Mouse (Mus musculus): ENCODE data around the gene Tmem179. TPM values are rescaled to one million over a fixed set of nuclear protein-coding genes. Genes with fewer than 3 reads are reported as not detected.

Gene Tmem179
- total RNA-seq, 2 experiments from 2014 or later, result 0.10 TPM; not detected in 1

DNA sequence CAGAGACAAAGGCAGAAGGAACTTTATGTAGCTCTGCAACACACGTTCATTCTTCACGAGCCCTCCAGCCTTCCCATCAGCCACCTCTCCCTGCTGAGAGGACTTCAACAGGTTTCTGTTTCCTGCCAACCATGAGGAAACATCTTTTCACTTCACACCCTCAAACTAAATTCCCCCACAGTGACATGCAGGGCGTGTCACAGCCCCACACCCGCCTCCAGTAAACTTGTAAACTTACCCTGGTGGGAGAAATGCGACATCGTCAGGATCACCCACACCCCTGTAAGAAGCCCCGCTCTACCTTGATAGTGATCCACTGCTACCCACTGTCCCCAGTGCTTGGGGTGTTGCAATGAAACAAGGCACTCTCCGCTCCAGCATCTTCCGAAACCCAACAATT lies 21.8 kb upstream of the Tmem179 start:
- DNase-seq, result no peak

DNA sequence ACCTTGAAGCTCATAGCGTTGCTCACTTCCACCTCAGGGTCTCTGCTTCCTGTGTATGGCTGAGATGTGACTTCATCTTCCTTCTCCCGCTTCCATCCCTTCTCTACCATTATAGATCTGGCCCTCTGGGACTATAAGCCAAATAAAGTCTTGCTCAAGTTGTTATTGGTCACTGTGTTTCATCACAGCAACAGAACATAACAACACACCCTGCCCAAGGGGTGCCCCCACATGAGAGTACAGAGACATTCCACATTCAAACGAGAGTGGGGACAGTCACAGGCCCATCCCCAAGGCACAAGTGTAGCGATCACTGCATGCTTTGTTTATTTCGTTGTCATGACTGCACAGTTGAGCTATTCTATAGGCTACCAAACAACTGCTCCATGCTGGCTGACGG lies 20.7 kb upstream of the Tmem179 start:
- no peak for DNase-seq

DNA sequence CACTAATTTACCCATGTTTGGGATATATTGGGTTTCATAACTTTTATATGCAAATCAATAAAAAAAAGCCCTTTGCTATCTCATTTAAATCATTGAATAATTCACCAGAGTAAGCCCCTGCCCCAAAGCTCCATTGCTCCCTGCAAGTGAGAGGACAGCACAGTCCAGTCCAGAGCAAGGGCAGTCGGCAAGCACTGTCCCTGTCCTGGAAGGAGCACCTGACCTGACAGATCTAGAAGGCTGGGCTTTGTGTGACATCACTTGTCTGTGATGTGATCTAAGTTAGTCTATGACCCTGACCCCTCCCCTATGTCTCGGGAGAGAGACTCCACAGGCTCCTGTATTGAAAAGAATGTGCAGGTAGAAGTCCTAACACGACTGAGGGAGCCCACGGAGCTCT lies 17.2 kb upstream of the Tmem179 start:
- no peak for DNase-seq

DNA sequence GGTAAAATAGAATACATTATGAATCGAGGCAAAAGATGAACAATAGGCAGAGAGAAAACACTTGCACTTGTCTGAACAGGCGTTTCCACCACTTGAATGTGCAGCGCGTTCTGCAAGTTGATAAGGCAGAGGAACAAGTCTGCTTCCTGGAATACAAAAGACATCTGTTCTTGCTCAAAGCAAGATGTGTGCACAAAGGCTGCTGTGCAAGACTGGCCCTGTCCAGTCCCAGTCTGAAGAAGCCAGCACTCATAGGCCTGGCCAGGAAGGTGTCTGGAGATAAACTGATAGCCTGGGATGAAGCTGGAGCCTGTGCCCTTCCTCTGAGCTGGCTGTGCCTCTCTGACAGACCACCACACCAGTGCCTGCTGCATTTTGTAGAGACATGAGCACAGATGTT lies 1.6 kb upstream of the Tmem179 start:
- peak in 1 of 2 experiments; percentile 45 for DNase-seq

DNA sequence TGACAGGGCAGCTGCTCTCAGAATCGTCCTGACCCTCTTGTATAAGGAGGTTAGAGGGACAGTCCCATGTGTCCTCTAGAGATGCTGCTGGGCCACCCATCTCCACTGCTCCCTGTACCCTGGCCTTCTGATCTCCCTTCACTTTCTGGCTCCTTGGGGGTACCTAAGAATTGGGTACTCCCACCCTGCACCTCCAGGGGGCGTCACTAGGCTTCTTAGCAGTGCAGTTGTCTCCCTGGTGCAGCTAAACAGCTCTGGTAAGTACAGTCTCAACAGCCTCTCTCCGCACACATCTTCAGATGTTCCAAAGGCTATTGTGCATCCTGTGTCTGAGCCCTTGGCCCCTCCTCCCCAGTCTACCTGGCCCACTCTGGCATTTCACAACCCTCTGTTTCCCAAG lies 1.6 kb downstream of the Tmem179 start:
- no peak for DNase-seq

DNA sequence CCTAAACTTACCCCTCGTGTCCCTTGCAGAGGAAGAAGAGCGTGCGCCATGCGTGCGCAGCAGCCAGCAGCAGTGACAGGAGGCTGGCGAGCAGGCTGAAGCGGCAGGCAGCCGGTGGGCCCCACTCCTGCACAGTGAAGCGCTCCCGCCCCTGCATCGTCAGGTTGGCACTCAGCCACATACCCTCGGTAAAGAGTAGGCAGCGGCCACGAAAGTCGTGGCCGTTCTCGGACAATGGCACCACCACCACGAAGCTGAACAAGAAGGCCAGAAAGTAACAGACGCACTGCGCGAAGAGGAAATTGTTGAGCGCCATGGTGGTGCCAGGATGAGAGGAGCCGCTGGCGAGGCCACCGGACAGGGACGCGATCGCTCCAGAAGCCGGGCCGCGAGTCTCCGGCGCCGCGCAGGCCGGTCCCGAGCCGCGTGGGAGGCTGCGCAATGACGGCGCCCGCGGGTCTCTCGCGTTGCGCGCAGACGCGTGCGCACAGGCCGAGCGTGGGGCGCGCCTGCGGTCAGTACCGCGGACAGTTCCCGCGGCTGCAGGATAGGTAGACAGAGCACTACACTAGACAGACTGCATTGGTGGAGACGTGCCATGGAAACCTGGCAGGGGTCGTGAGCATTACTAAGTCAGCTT lies 5.7 kb downstream of the Tmem179 start:
- no peak for DNase-seq

DNA sequence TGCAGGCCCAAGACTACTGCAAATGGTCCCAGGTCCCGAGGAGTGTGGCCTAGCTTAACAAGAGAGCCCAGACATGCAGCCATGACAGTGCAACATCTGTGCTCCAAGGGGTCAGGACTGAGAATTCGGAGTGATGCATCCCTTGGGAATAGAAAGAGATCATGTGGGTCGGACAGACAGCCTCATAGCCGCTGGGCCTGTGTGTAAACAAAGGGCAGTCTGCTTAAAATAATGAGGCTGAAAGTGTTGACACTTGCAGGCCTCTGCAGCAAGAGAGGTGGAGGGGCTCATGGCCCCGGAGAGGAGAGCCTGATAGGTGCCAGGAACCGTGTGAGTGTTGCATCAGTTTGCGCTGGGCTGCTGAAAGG lies 6.2 kb downstream of the Tmem179 start:
- DNase-seq, result no peak

DNA sequence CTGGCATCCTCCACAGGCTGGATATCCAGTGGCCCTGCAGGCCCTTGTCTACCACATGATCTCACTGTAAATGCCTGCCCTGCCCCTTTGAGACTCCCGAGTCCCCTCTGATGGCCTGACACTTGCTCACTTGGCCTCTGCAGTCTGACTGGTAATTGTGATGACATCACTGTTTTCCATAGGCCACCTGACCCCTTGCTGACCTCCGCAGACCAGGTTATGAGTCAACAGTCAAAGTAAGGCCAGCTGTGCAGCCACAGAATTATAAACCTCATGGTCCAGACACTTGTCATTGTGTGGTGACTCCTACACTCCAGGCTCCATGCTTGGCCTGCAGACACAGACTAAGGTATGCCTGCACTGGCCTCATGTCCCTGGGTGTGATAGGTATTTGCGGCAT lies 8.6 kb downstream of the Tmem179 start:
- DNase-seq, result no peak

DNA sequence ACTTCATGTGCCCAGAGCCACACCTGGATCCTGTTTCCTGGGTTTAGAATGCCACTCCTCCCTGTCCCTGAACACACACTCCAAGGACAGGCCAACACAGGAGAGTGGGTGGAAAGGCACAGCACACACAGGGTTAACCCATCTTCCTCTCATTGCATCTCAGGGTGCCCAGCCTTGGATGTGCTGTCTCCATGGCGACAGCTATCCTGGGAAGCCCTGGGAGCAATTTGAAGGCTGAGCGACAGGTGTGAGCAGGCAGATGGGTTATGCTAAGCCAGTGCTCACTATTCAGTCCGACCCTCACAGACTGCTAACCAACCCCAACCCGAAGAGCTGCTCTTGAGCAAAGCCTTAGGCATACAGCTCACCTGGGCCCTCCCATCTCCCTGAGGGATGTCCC lies 9.3 kb downstream of the Tmem179 start:
- DNase-seq, result no peak

DNA sequence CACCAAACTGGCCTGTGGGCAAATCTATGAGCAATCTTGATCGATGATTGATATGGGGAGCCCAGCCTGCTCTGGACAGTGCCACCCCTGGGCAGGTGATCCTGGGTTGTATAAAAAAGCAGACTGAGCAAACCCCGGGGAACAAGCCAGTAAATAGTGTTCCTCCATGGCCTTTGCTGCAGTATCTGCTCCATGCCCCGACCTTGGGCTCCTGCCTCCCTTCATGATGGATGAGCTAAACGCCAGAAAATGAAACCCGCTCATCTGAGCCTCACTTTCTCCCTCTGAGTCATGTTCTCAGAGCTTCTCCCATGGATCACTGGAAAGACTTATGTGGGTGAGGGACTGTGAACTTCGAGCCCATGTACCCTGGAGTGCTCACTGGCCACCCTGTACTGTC lies 10.3 kb downstream of the Tmem179 start:
- no peak for DNase-seq

DNA sequence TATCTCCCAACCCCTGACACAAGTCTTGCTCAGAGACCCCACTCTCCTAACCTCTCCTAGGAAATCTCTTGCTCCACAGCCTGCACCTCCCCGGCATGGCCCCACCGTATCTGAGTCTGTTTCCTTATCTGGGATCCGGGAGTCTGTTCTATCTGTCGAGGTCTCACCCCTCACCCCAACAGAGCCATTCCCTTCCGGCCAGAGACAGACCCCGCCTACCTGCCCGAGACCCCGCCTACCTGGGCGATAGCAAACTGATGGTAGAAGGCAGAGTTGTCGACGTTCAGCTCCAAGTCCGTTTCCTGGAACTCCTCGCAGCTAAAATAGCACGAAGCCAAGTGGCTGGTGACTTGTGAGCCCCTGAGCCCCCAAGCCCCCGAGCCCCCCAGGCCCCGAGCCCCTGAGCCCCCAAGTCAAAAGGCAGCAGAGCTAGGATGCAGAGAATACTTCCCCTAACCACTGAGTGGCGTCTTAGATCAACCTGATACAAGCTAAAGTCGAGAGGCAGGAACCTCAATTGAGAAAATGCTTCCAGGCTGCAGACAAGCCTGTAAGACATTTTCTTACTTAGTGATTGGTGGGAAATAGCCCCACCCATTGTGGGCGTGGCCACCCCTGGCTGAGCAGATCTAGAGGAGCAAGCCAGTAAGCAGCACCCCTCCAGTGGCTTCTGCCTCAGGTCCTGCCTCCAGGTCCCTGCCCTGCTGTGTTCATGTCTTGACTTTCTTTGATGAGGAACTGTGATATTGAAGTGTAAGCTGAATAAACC lies 13.4 kb downstream of the Tmem179 start:
- no peak for DNase-seq

DNA sequence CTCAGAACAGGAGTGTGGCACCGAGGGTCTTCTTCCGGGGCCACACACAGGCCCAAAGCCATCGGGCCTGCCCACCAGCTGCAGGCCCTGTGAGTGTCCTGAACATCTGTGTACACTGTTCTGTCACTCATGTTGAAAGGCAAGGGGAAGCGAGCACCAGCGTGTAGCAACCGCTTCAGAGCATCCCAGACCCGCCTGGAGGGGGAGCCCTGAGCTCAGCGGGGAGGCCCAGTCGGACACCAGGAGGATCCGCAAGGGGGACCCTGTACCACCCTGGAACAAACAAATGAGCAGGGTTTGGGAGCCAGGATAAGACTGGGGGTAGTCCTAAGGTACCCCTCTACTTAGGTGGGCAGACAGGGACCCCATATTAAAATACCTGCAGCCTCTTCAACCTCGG lies 17.9 kb downstream of the Tmem179 start:
- no peak for DNase-seq

DNA sequence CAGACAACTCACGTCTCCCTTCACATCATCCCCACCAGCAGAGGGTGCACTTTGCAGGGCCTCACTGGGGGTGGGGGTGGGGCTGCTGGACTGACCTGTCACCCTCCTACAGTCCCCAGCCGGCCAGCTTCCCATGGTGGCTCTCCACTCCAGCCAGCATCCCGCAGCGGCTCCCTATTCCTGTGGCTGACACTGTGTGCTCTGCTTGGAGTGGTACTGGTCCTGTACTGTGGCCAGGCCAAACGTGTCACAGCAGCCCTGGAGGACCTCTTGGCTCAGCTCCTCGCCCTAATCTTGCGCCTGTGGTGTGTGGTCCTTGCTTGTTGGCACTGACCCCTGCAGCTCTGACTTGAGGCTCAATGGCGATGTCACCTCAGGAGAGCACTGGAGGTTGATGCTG lies 18.8 kb downstream of the Tmem179 start:
- peak; percentile 23 to 33 for DNase-seq

DNA sequence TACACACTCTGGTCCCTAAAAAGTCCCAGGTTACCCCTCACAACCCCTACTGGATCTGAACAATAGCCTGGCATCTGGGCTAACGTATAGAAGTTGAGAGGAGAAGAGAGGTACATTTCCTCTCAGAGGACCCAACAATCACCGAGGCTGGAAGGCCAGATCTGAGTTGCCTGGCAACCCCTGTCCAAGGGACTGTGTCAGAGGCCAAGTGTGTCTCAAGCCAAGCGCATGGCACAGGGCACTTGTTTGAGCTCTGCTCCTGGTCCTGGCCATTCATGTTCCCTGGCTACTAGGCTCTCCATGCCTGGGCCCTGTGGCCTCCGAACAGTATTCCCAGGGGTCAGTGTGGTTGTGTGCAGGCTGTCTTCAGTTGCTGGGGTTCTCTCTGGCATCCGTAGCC lies 20.4 kb downstream of the Tmem179 start:
- DNase-seq, result peak in 1 of 2 experiments; percentile 38

DNA sequence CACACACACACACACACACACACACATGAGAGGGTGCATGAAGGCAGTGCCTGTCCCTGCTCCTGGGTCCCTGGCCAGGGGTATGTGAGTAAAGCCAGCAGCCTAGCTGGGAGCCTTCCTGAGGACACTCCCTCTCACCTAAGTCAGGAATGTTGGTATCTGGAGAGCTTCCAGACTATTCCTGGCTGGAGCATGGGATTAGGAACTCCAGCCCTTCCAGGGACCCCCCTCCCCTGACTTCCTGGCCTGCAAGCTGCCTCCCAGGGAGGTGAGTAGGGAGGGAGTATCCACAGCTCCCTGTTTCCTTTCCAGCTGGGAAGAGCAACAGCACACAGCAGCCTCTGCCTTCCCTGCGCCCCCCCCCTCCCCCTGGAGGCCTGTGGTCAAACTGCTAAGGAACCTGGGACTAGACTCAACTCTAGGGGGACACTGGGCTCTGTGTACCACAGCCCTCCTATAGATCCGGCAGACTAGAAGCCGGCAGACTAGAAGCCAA lies 26.1 kb downstream of the Tmem179 start:
- peak; percentile 84 to 92 for DNase-seq

DNA sequence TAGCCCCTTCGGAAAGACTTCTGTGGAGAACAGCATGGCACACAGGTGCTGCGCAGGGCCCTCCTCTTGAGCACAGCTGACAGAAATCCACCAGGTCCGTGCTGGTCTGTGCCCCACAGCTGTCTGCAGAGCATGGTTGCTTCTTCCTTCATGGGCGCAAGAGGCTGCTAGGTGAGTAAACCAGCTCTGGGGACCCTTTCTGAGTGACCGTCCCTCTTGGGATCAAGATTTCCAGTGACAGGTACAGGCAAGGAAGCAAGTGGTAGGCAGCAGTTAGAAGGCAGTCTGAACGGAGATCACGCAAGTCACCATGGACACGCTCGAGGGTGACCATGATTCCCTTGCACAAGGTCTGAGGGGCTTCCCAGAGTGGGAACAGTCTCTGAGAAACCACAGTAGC lies 27.0 kb downstream of the Tmem179 start:
- peak in 1 of 2 experiments; percentile 37 for DNase-seq

DNA sequence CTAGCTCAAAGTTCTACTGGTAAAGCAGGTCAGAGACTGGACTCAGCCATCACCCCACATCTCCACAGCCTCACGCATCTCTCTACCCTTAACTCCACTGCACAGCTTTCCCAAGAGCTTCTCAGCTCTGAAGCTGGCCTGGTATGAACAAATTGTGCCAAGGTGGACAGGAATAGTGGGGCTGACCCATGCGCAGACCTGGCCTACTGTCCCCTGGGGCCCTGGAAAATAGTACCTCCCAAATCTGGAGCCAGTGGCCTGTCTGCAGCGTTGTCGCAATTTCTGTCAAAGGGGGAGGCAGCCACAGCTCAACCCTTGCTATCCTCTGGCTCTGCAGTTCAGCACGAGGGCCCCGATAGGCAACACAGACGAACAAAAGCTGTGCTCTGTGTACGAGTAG lies 27.4 kb downstream of the Tmem179 start, which contains the start of gene A530016L24Rik:
A530016L24Rik (plus strand) TSS at position 315 of the 400 bp plus-strand sequence.
- peak; percentile 58 to 73 for DNase-seq

DNA sequence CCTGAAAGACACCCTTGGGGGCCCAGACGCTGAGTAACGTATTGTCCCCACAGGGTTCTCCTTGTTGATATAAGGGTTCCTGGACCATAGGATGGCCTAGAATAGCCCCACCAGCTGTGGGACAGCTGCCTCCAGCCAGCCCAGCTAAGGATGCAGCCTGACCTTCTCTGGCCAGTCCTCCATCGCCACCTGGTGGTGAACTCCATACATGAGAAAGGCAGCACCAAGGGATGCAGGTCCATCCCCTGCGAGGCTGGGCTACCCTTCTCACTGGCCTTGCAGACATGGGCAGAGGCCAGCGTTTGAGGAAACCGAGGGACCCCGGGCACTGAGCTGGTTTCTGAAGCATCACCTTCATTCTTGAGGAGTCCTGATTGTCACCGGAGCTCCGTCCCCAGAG lies 42.8 kb downstream of the Tmem179 start:
- DNase-seq, result peak; percentile 87 to 95

DNA sequence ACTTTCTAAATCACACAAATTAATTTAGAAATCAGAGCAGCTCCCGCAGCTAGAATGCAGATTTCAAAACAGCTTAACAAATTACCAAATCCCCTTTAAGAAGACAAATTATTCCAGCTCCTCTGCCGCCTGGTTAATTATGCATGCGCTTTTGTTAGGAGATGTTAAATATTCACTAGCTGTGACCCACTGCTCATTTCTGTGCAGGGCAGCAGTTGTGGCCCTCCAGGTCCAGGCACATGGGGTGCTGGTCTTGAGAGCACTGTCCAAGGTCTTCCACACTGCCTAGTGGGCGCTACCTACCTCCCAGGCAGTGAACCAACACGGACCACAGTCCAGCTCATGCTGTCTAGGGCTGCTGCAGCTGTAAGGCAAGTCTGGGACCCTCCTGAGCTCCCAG lies 46.3 kb downstream of the Tmem179 start:
- DNase-seq, result no peak

DNA sequence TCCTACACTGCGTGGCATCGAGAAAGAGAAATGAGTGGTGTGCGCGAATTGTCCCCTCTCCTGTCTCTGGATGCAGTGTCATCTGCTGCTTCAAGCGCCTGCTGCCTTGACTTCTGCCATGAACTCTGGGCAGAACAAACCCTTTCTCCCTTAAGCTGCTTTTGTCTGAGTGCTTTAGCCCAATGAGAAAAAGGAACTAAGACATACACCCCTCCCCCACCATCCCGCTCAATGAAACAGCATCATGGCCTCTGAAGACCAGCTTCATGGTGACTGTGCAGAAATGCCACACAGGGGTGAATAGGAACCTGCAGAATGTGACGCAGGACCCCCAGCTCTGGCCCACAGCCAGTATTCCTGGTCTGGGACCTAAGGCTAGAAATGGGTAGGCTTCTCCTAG lies 47.2 kb downstream of the Tmem179 start:
- DNase-seq, result no peak

DNA sequence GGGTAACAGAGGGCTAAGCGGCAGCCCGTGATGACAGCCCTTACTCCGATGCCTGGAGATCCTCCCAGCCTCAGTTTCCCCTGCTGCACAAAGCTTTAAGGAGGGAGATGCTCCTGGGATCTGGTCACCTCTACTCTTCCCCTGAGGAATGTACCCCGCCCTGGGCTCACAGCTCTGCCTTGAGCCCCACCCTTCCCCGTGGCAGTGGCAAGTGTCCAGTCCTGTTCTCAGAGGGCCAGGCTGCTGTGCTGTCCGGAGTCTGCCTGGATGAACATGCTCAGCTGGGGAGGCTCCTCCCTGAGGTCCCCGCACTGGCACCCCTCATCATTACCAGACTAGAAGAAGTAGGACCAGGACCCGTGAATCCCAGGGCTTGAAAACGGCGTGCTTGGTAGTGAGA lies 49.2 kb downstream of the Tmem179 start:
- DNase-seq, result peak in 1 of 2 experiments; percentile 47

DNA sequence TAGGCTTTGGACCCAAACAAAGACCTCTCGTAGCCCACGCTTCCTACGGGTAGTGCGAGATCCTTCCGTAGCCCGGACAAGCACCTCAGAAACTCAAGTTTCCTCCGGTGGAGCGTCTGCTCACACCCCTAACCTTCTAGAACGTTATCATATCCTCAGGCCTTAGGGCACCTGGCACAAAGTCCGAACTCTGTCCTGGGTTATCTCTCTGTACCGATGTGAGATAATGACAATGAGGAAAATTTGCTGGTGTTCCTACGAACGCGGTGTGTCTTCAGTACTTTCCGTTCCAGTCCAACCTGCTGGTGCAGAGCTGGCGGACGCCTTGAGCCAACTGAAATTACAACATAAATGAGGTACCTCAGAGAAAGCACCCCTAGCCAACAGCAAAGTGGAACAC lies 50.6 kb downstream of the Tmem179 start:
- DNase-seq, result no peak

DNA sequence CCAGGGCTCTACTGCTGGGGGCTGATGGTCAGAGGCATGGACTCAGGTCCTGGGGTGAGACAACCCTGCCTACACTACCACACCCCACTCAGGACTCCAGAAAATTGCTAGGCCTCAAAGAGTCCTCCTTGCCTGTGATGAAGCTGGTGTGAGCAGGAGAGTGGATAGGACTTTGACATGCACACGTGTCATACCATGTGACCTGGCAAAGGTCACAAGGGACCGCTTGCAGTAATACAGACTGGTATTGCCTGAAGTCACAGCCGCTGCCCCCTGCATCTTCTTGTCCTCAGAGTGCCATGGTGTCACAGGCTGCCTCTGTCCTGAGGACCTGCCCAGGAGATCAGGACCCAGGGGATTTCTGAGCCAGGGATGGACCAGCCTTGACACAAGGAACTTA lies 52.0 kb downstream of the Tmem179 start:
- no peak for DNase-seq
